Mouse (Mus musculus) heart, embryonic 16.5 days (tissue): ENCODE measurements around the gene Cdk13. TPM values are rescaled to one million over a fixed set of nuclear protein-coding genes. Genes with fewer than 3 reads are reported as not detected.

Experiments used
- ATAC-seq: fragments of 200-750 bp; cut with Nextera tagmentation; replicated peaks from 2 replicates; pipeline ENCODE4 v1.8.0; 2017; ENCODE audit warnings: moderate number of reproducible peaks; ENCODE audit not compliant: insufficient read depth, low FRiP score; ENCODE audit errors: extremely low read depth
- H3K27ac ChIP-seq: fragments of 300-500 bp; sonication (generic); 2 replicates; pipeline ENCODE4 v1.5.1; 2014; ENCODE audit warnings: mild to moderate bottlenecking, low read length, control low read depth, moderate library complexity
- H3K27me3 ChIP-seq: fragments of 300-500 bp; sonication (generic); 2 replicates; pipeline ENCODE4 v1.6.1; 2014; ENCODE audit warnings: low read length, mixed read lengths; ENCODE audit not compliant: control insufficient read depth, insufficient read depth
- H3K36me3 ChIP-seq: fragments of 300-500 bp; sonication (generic); 2 replicates; pipeline ENCODE4 v1.6.1; 2014; ENCODE audit not compliant: control insufficient read depth, insufficient read depth
- H3K4me1 ChIP-seq: fragments of 300-500 bp; sonication (generic); 2 replicates; pipeline ENCODE4 v1.6.1; 2014; ENCODE audit warnings: low read length, mixed read lengths; ENCODE audit not compliant: control insufficient read depth, insufficient read depth
- H3K4me2 ChIP-seq: fragments of 300-500 bp; sonication (generic); 2 replicates; pipeline ENCODE4 v1.6.1; 2014; ENCODE audit warnings: low read depth, mild to moderate bottlenecking, control low read depth, low read length
- H3K4me3 ChIP-seq: fragments of 300-500 bp; sonication (generic); 2 replicates; pipeline ENCODE4 v1.5.1; 2014; ENCODE audit warnings: mild to moderate bottlenecking, control low read depth, low read length
- H3K9ac ChIP-seq: fragments of 300-500 bp; sonication (generic); 2 replicates; pipeline ENCODE4 v1.6.1; 2014; ENCODE audit warnings: low read length, control low read depth
- H3K9me3 ChIP-seq: fragments of 300-500 bp; sonication (generic); replicated peaks from 2 replicates; pipeline ENCODE4 v1.6.1; 2016; ENCODE audit warnings: low read length; ENCODE audit not compliant: control insufficient read depth
- WGBS: fragments of 180-500 bp; shearing (Covaris S2); extraction: QIAGEN DNeasy Blood & Tissue Kit; methylation state at CpG from one replicate; pipeline ENCODE4 v1.1.7; 2014; 5-methylcytosine and 5-hydroxymethylcytosine counted together
- polyA plus RNA-seq: library from polyadenylated mRNA; unstranded; fragments of >200 nt; fragmentation: Nextera tagmentation; extraction: Ambion mirVana; gene quantifications from 2 replicates; pipeline ENCODE4 v1.2.1, GENCODE M21; 2015

Cdk13 gene
- polyA plus RNA-seq = 10.0 and 10.9 TPM in 2 replicates

DNA sequence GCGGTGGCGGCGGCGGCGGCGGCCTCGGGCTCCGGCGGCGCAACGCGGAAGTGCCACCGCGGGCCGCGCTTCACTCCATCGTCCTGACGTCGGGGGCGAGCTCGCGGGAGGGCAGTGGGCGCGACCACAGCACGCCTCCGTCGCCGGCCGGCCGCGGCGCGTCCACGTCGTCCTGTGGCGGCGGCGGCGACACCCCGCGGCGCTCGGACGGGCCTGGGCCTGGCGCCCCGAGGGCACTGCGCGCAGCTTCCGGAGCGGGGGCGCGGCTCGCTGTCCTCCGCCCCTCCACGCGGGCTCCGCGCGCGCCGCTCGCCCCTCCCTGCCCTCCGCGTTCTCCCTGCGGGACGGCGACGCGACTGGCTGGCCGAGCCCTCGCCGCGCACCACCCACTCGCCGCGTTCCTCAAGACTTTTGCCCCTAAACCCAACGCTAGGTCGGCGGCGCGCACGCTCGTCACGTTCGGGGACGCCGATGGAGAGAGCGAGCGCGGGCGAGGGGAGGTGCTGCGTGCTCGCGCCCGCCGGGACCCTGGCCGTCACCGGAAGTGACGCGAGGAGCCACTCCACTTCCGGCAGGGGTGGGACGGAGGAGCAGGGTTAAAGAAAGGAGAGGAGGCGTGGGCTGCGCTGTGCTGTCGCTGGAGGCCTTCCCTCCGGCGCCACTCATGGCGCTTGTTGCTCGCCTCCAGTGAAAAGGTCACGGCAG, at the start of gene Cdk13:
Gene Cdk13 (minus strand): TSS at position 189 of the 705 bp plus-strand sequence.
- Histone ChIP-seq H3K9ac (peak within 1 kb of the TSS; percentile 99), H3K27me3 (no peaks in the 10 kb centered on the region), H3K4me3 (peak within 1 kb of the TSS; percentile 99), H3K4me1 (peaks cover 10% of the 10 kb centered on the region), H3K27ac (peak within 1 kb of the TSS; percentile 99), H3K9me3 (no peaks in the 10 kb centered on the region), H3K4me2 (peak within 1 kb of the TSS; percentile 79), H3K36me3 (no peaks in the 10 kb centered on the region)
- ATAC-seq = peak; percentile 94
- WGBS = under 1% methylated on average over 89 of the region's 110 CpGs

DNA sequence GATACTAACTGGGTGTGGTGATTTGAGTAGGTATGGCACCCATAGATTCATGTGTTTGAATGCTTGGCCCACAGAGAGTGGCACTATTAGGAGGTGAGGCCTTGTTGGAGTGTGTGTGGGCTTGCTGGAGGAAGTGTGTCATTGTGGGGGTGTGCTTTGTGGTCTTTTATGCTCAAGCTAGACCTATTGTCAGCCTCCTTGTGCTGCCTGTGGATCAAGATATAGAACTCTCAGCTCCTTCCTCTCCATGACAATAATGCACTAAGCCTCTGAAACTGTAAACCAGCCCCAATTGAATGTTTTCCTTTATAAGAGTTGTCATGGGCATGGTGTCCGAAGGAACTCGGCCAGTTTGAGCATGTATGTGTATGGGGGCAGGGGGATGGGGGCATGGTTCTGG, 38.4 kb upstream of the Cdk13 start:
- H3K27ac ChIP-seq = no peak overlapping the region
- no peak for ATAC-seq
- no peaks in the 10 kb centered on the region for H3K9me3 ChIP-seq
- H3K4me1 ChIP-seq = peaks cover 4% of the 10 kb centered on the region; the same call in 1 of the 2 replicates
- no peak overlapping the region for H3K4me3 ChIP-seq
- WGBS = 82% methylated on average over 2 of the region's 2 CpGs
- H3K9ac ChIP-seq = no peak overlapping the region
- H3K36me3 ChIP-seq = no peaks in the 10 kb centered on the region
- no peaks in the 10 kb centered on the region for H3K27me3 ChIP-seq
- H3K4me2 ChIP-seq = no peak overlapping the region

DNA sequence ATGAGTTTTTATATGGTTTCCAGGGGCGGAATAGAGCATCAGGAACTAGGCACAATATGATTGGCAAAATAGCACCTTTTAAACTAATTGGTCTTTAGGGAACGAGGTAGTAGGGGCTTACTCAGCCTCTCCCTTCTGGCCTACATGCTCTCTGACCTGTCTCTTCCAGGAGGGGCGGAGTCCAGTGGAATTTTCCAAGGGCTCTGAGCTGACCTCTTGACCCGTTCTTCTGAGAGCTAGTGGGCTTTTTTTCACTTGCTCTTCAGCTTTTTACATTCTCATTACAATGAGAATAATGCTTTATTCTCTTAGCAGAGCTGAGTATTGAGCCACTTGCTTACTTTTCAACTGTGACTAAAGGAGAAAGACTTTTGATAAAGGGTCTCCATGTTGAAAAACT, 37.9 kb upstream of the Cdk13 start:
- H3K9me3 ChIP-seq = no peaks in the 10 kb centered on the region
- H3K9ac ChIP-seq = no peak overlapping the region
- no peak overlapping the region for H3K27ac ChIP-seq
- no peaks in the 10 kb centered on the region for H3K36me3 ChIP-seq
- no peak overlapping the region for H3K4me3 ChIP-seq
- ATAC-seq = no peak
- 70% methylated on average over 4 of the region's 4 CpGs for WGBS
- H3K4me2 ChIP-seq = no peak overlapping the region
- peaks cover 7% of the 10 kb centered on the region for H3K4me1 ChIP-seq
- H3K27me3 ChIP-seq = no peaks in the 10 kb centered on the region

DNA sequence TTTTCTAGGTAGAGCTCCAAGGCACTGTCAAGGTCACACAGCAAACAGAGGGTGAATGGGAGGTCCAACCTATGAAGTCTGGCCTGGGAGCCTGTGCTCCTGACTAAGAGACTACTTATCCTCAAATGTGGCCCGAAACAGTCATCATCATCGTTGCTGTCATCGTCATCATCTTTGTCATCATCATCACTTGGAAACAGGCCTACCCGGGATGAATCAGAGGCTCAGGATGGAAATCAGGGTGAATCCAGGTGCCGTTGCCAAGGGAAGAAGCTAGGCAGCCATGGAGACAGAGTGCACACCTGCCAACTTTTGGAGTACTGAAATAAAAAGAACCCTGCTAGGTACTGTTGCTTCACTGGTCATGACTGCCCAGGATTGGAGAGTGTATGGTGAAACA, 34.2 kb upstream of the Cdk13 start:
- no peaks in the 10 kb centered on the region for H3K36me3 ChIP-seq

GRCm38 (mm10) chr13:17838484-17838851, 33.6 kb upstream of the Cdk13 start:
- Histone ChIP-seq H3K4me3 (no peak overlapping the region), H3K4me1 (peaks cover 7% of the 10 kb centered on the region), H3K9ac (no peak overlapping the region; the same call in 1 of the 2 replicates), H3K9me3 (no peaks in the 10 kb centered on the region), H3K36me3 (no peaks in the 10 kb centered on the region), H3K4me2 (no peak overlapping the region), H3K27ac (no peak overlapping the region), H3K27me3 (no peaks in the 10 kb centered on the region)
- 28% methylated on average over 4 of the region's 4 CpGs for WGBS
- no peak for ATAC-seq

More for the DNA sequence above, 34.2 kb upstream of the Cdk13 start:
- no peak overlapping the region for H3K4me2 ChIP-seq
- H3K27ac ChIP-seq = no peak overlapping the region
- peaks cover 7% of the 10 kb centered on the region for H3K4me1 ChIP-seq
- no peaks in the 10 kb centered on the region for H3K27me3 ChIP-seq
- no peaks in the 10 kb centered on the region for H3K9me3 ChIP-seq
- no peak overlapping the region for H3K4me3 ChIP-seq
- WGBS = 71% methylated on average over 5 of the region's 5 CpGs
- no peak overlapping the region for H3K9ac ChIP-seq
- ATAC-seq = no peak

DNA sequence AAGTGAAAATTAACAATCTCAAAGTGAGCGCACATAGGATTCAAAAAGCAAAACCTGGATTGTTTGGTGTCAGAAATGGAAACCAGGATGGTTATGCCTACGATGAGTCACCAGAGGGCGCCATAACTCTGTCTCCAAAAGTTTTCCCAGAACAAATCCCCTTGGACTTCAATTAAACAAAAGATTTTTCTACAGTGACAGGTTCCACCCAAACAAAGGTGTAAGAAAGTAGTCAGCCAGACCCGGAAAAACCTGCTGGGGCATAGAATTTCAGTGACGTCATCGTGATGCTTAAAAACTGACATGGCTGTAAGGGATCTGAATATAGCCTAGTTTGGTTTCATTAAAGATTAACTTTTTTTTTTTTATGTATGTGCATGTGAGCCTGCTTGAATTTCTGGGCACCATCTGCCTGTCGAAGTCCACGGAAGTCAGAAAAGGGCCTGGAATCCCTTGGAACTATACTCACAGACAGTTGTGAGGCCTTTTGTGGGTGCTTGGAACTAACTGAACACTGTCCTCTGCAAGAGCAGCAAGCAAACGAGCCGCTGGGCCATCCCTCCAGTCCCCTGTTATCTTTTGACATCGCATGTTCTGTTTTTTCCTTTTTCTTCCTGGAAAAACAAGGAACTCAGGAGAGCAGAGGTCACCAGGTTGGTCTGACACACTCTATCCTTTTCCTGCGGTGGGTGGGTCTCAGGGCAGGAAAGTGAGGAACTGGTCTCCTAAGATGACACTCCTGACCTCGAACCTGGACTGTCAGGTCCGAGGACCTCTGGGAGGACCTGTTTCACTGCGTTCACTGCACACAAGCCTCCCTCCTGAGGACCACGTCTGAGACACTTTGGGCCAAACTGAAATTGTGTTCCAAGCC, 33.0 kb upstream of the Cdk13 start:
- no peak for ATAC-seq

DNA sequence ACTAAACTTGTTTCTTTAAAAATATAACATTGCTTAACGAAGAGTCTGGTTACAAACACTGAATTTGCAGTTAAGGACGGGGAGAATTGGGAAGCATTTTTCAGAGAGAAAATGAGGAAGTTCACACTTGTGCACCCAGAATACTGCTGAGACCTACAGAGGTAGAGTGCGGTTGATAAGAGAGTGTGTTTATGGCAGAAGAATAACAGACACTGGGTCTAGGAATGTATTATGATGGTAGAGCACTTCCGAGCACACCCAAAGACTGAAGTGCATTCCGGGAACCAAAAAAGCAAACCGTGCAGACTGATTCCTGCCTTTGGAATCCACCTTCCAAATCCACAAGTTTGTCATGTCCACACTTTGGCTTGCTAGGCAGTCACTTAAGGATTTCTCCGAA, 31.9 kb upstream of the Cdk13 start:
- ATAC-seq = no peak
- Histone ChIP-seq H3K4me1 (peaks cover 7% of the 10 kb centered on the region), H3K4me3 (no peak overlapping the region), H3K36me3 (no peaks in the 10 kb centered on the region), H3K9me3 (no peaks in the 10 kb centered on the region), H3K4me2 (no peak overlapping the region), H3K27ac (no peak overlapping the region), H3K9ac (no peak overlapping the region), H3K27me3 (no peaks in the 10 kb centered on the region)
- WGBS = 63% methylated on average over 7 of the region's 7 CpGs

More for the DNA sequence above, 33.0 kb upstream of the Cdk13 start:
- no peak overlapping the region; the same call in 1 of the 2 replicates for H3K9ac ChIP-seq
- H3K4me3 ChIP-seq = no peak overlapping the region
- H3K27me3 ChIP-seq = no peaks in the 10 kb centered on the region
- peaks cover 7% of the 10 kb centered on the region for H3K4me1 ChIP-seq
- H3K36me3 ChIP-seq = no peaks in the 10 kb centered on the region
- H3K27ac ChIP-seq = no peak overlapping the region
- no peaks in the 10 kb centered on the region for H3K9me3 ChIP-seq
- no peak overlapping the region for H3K4me2 ChIP-seq
- WGBS = 37% methylated on average over 16 of the region's 16 CpGs

DNA sequence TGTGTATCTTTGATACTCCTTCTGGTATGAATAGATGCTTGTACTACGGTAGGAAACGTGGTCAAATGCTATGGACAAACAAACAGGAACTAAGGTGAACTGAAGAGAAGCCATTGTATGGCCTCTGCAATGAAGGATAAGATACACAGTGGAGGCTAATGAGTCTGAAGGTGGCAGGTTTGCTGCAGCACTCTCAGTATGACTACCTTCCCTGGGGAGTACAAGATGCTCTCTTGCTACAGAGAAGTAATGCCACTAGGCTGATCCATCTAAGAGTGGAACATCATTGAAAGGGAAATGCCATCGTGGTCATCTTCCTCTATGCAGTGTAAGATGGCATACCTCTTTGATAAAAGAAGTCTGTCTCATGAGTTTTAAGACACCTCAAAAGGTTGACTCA, 28.0 kb upstream of the Cdk13 start:
- no peaks in the 10 kb centered on the region for H3K27me3 ChIP-seq
- H3K36me3 ChIP-seq = no peaks in the 10 kb centered on the region
- peaks cover under 1% of the 10 kb centered on the region for H3K4me1 ChIP-seq
- 71% methylated on average over 3 of the region's 3 CpGs for WGBS
- H3K9me3 ChIP-seq = no peaks in the 10 kb centered on the region
- H3K4me3 ChIP-seq = no peak overlapping the region
- no peak overlapping the region for H3K4me2 ChIP-seq
- no peak overlapping the region for H3K9ac ChIP-seq
- no peak overlapping the region for H3K27ac ChIP-seq
- ATAC-seq = no peak

DNA sequence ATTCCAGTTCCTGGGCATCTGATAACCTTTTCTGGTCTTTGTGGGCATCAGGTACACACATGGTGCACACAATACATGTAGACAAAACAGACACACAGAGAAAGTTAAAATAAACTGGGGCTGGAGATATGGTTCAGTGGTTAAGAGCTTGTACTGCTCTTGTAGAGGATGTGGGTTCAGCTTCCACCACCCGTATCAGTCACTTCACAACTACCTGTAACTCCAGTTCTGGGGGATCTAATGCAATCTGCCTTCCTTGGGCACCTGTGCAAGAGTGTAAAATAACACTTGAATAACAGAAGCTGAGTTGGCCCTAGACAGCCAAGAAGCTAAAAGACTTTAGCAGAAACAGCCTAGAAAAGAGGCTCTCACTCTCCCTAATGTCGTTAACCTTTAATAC, 12.3 kb upstream of the Cdk13 start:
- Histone ChIP-seq H3K9ac (no peak overlapping the region), H3K4me1 (no peaks in the 10 kb centered on the region), H3K4me3 (no peak overlapping the region), H3K9me3 (no peaks in the 10 kb centered on the region), H3K36me3 (no peaks in the 10 kb centered on the region), H3K27me3 (no peaks in the 10 kb centered on the region), H3K27ac (no peak overlapping the region), H3K4me2 (no peak overlapping the region)
- 84% methylated on average over 2 of the region's 2 CpGs for WGBS
- ATAC-seq = no peak
